Mouse (Mus musculus) right cerebral cortex, postnatal 10 days (tissue): ENCODE results near the gene Ddx27.

Source experiments
- DNase-seq, 2 experiments: peaks; one replicate each; pipeline ENCODE4 v3.0.0; 2021; ENCODE audit warnings: low spot score in 2 of 2

The Ddx27 gene

GRCm38 (mm10) chr2:167028553-167028952 lies 13.6 kb downstream of the Ddx27 start:
- no peak for DNase-seq

GRCm38 (mm10) chr2:167030507-167030906 lies 15.5 kb downstream of the Ddx27 start:
- no peak for DNase-seq

- no peak for DNase-seq
Observed at GRCm38 (mm10) chr2:167037710-167038109, 22.7 kb downstream of the Ddx27 start.

GRCm38 (mm10) chr2:167038297-167038696 lies 23.3 kb downstream of the Ddx27 start:
- no peak for DNase-seq

GRCm38 (mm10) chr2:167038716-167039115 lies 23.7 kb downstream of the Ddx27 start:
- no peak for DNase-seq

- DNase-seq: no peak
Observed at GRCm38 (mm10) chr2:167039386-167039785, 24.4 kb downstream of the Ddx27 start.

GRCm38 (mm10) chr2:167043400-167044121 lies 28.6 kb downstream of the Ddx27 start:
- no peak for DNase-seq

- DNase-seq: no peak
Observed at GRCm38 (mm10) chr2:167048223-167048622, 33.2 kb downstream of the Ddx27 start.

- no peak for DNase-seq
Observed at GRCm38 (mm10) chr2:167048698-167049358, 33.8 kb downstream of the Ddx27 start.

GRCm38 (mm10) chr2:167053127-167053844 lies 38.3 kb downstream of the Ddx27 start:
- no peak for DNase-seq

- no peak for DNase-seq
Observed at GRCm38 (mm10) chr2:167055386-167055785, 40.4 kb downstream of the Ddx27 start.

GRCm38 (mm10) chr2:167056210-167056941 lies 41.4 kb downstream of the Ddx27 start:
- DNase-seq: no peak

- DNase-seq: no peak
Observed at GRCm38 (mm10) chr2:167056942-167057323, 41.9 kb downstream of the Ddx27 start.

- no peak for DNase-seq
Observed at GRCm38 (mm10) chr2:167058201-167058600, 43.2 kb downstream of the Ddx27 start.

GRCm38 (mm10) chr2:167058814-167059387 lies 43.9 kb downstream of the Ddx27 start:
- DNase-seq: no peak

- DNase-seq: no peak
Observed at GRCm38 (mm10) chr2:167059536-167059935, 44.5 kb downstream of the Ddx27 start.

GRCm38 (mm10) chr2:167059960-167060359 lies 45.0 kb downstream of the Ddx27 start:
- no peak for DNase-seq

GRCm38 (mm10) chr2:167060360-167060759 lies 45.4 kb downstream of the Ddx27 start:
- no peak for DNase-seq

GRCm38 (mm10) chr2:167060761-167061160 lies 45.8 kb downstream of the Ddx27 start:
- DNase-seq: no peak

- DNase-seq: no peak
Observed at GRCm38 (mm10) chr2:167061381-167062034, 46.5 kb downstream of the Ddx27 start.

GRCm38 (mm10) chr2:167062497-167062911 lies 47.5 kb downstream of the Ddx27 start:
- DNase-seq: peak; percentile 91 to 92
